Mouse (Mus musculus): ENCODE data around the gene Mcidas.
"Not testable (repeated sequence)": the region's sequence is repeated elsewhere in the genome, so short reads cannot be mapped to it uniquely, and the experiment has no call there.

Mcidas gene

DNA sequence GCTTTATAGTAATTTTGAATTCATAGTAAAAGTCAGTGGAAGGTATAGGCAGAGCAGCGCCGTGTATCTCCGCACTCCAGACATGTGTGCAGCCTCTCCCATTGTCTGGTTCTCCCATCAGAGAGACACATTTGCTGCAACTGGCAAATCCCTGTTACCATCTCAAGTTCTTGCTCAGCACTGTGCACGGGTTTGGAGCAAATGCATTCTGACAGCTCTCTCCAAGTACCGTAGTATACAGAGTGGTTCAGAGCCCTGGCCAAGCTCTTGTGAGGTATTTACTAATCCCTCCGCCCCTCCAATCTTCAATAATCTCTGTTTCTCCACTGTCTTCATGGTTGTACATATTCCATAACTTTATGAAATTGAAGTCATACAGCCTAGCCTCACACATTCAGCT is 19.0 kb downstream of the Mcidas start:
- DNase-seq (ENCODE audit: low read depth in 2 of 2, low spot score in 2 of 2): no peak

GRCm38 (mm10) chr13:113013174-113013953 is 19.7 kb downstream of the Mcidas start:
- not testable (repeated sequence) for DNase-seq (ENCODE audit: low read depth in 2 of 2, low spot score in 2 of 2)

GRCm38 (mm10) chr13:113021521-113021920 is 27.9 kb downstream of the Mcidas start:
- DNase-seq (ENCODE audit: low read depth in 2 of 2, low spot score in 2 of 2): no peak

- no peak for DNase-seq (ENCODE audit: low read depth in 2 of 2, low spot score in 2 of 2)
These were observed 28.8 kb downstream of the Mcidas start for GRCm38 (mm10) chr13:113022467-113022866.

DNA sequence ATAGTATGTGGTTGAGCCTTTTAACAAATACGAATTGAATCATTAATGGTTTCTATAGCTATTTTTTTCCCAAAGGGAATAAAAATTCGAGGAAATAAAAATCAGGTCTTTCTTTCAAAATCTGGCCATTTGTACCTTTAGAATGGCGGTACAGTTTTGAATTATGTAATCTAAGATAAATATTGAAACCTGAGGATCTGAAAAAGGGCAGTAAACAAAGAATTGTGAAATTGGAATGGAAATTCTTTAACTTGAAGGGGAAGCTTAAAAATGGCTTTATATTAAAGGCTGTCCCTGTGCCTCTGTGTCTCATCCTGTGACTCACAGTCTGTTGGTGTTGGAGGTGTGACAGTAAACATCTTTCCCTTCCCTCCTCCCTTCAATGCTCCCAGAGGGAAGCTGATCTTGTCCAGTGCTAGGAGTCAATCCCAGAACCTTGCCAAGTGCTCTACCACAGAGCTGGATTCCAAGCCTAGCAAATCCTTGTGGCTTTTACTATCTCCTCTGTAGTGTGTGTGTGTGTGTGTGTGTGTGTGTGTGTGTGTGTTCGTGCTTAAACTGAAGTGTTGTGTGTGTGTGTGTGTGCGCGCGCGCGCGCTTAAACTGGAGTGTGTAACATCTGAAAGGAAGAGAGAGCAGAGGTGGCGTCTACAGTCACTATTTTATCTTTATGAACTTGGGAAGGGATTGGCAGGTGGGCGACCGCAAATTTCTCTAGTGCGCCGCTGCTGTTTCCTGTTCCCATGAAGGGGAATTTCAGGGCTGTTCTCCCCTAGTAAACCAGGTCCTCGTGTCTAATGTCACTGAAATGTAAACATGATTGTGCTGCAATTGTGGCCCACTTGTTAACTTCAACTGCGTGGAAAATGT is 29.9 kb downstream of the Mcidas start:
- DNase-seq (ENCODE audit: low read depth in 2 of 2, low spot score in 2 of 2): no peak

- DNase-seq (ENCODE audit: low read depth in 2 of 2, low spot score in 2 of 2): no peak
These were observed 37.7 kb downstream of the Mcidas start for GRCm38 (mm10) chr13:113031351-113031750.

GRCm38 (mm10) chr13:113031792-113032571 is 38.3 kb downstream of the Mcidas start:
- DNase-seq (ENCODE audit: low read depth in 2 of 2, low spot score in 2 of 2): no peak

DNA sequence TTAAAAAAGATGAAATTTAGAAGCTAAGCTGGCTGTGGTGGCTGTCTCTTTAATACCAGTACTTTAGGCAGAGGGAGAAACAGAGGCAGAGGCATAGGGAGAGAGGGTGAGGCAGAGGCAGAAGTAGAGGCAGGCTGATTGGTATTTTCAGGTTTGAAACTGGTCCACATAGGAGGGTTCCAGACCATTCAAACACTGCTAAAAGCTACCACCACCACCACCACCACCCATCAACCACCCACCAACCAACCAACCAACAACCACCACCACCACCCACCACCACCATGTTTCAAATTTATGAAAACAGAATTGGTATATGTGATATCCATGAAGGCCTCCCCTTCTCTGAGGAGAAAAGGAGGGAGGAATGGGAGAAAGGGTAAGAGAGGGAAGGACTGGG is 39.2 kb downstream of the Mcidas start:
- DNase-seq (ENCODE audit: low read depth in 2 of 2, low spot score in 2 of 2): no peak

DNA sequence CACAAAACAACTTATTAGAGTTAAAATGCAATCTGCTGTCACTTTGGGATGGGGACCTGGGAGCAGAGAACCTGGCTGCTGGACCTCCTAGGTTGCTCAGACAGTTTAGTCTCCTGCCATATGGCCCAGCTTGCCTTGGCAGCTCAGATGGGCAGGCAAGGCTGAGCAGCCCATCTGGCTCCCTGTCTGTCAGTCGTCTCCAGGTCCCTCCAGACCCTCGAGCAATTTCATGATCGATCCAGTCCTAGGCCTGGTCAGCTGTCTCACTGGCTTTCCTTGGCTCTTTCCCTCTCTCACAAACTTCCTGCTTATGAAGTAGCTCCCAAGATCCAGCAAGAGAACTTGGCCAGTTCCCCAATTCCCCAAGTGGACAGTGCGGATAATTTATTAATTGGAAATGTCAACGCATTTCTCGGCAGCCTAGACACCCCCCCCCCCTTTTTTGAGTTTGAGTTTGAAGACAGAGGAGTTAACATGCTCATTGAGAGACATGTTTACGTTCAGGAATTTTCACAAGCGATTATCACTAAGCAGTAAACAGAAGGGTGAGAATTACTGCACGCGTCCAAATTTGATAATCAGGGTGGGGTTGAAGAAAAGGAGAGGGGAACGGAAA is 40.7 kb downstream of the Mcidas start:
- DNase-seq (ENCODE audit: low read depth in 2 of 2, low spot score in 2 of 2): no peak

DNA sequence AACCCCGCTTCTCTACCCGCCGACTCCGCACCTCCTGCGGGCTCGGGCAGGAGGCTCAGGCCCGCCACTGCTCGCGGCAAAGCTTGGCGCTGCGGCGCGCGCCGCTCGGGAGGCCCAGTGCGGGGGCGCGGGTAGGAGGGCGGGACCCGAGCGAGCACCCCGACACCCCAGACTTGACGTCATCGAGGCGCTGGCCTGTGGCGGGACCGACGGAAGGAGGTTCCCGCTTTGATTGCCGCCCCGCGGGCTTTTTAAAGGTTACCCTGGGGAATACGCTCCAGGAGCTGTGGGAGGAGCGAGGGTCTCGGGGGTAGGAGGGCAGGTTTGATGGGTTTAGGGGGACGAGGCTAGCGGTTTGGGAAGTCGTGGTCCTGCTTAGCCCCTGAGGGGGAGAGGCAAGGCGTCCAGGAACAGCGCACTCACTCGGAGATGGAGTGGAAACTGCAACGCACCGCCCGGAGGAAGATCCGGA is 41.3 kb downstream of the Mcidas start, which contains the start of gene Cdc20b:
Gene Cdc20b (plus strand): TSS at position 162 of the 472 bp plus-strand sequence.
- DNase-seq (ENCODE audit: low read depth in 2 of 2, low spot score in 2 of 2): peak; percentile 65 to 76

DNA sequence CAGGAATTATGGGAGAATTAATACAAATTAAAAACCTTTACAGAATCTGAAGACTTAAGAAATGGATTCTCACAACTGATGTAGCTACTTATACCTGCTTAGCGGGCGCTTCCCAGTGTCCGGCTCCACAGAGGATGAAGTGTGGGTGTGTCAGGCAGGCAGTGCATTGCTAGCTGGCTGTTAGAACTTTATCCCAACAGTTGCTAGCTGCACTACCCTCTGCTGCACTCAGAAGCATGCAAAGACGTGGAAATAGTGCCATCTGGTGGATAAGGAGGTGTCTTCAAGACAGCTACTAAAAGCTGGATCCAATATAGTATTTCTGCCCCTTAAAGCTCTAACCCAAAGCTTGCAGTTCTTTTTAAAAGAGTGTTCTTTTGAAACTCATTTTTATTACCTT is 42.2 kb downstream of the Mcidas start:
- DNase-seq (ENCODE audit: low read depth in 2 of 2, low spot score in 2 of 2): peak; percentile 68 to 78

- DNase-seq (ENCODE audit: low read depth in 2 of 2, low spot score in 2 of 2): no peak
These were observed 51.2 kb downstream of the Mcidas start for GRCm38 (mm10) chr13:113044876-113045275.

- no peak for DNase-seq (ENCODE audit: low read depth in 2 of 2, low spot score in 2 of 2)
These were observed 51.9 kb downstream of the Mcidas start for GRCm38 (mm10) chr13:113045458-113046110.

GRCm38 (mm10) chr13:113046211-113046883 is 52.7 kb downstream of the Mcidas start, which contains the start of gene Gpx8:
Gpx8 (minus strand) TSS chr13:113046410.
- peak in 1 of 2 experiments; percentile 36 for DNase-seq (ENCODE audit: low read depth in 2 of 2, low spot score in 2 of 2)

DNA sequence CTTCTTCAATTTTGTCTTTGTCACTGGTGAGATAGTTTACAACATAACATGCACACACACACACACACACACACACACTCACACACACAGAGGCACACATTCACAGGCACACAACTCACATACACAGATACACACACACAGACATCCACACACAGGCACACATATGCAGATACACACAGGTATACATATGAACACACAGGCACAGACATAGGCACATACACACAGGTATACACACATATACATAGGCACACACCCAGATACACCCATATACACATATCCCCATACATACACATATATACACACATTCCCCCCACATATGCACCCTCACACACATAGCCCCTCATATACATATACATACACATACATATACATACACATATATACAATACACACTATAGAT is 53.4 kb downstream of the Mcidas start:
- no peak for DNase-seq (ENCODE audit: low read depth in 2 of 2, low spot score in 2 of 2)

- no peak for DNase-seq (ENCODE audit: low read depth in 2 of 2, low spot score in 2 of 2)
These were observed 54.0 kb downstream of the Mcidas start for GRCm38 (mm10) chr13:113047647-113048046.
